ENCODE assay signal across 33 mouse cellular contexts in genomic region chr15:90962548-90962947, GRCm38 (mm10).
"Had no signal": no experiment of that assay in that cellular context is flagged by ENCODE, and none has a peak within 500 bp of the region (broad histone marks: within the 10 kb centered on the region; RNA-seq: fewer than 3 reads in every experiment).

No protein-coding gene starts in this region.

- DNase-seq: left cerebral cortex, postnatal 4 days; liver; liver, embryonic 13.5 days; liver, postnatal 0 days; lung, adult 18-20 months; lung, adult 2 months; lung, embryonic 14.5 days; lung, postnatal 10 days; lung, postnatal 14 days; lung, postnatal 36 days; lung, postnatal 4 days; midbrain, embryonic 14.5 days had no signal

- H3K27me3 ChIP-seq: limb, embryonic 12.5 days; limb, embryonic 13.5 days; limb, embryonic 15.5 days; liver, embryonic 12.5 days; liver, embryonic 13.5 days; liver, embryonic 15.5 days; lung, embryonic 15.5 days; megakaryocyte, embryonic 14.5 days; midbrain, embryonic 12.5 days; midbrain, embryonic 13.5 days; midbrain, embryonic 15.5 days; neural tube, embryonic 12.5 days; neural tube, embryonic 13.5 days had no signal

- H3K27ac ChIP-seq: limb, embryonic 10.5 days; limb, embryonic 12.5 days; limb, embryonic 13.5 days; limb, embryonic 15.5 days; liver, embryonic 12.5 days; liver, embryonic 13.5 days; liver, embryonic 14.5 days; liver, embryonic 15.5 days; lung, embryonic 15.5 days; macrophage; midbrain, embryonic 10.5 days; midbrain, embryonic 12.5 days; midbrain, embryonic 13.5 days; midbrain, embryonic 15.5 days; neural tube, embryonic 12.5 days; neural tube, embryonic 13.5 days had no signal

- H3K9ac ChIP-seq: limb, embryonic 12.5 days; limb, embryonic 13.5 days; limb, embryonic 15.5 days; liver, embryonic 12.5 days; liver, embryonic 13.5 days; liver, embryonic 14.5 days; liver, embryonic 15.5 days; liver, postnatal 0 days; lung, embryonic 14.5 days; lung, embryonic 15.5 days; midbrain, embryonic 12.5 days; midbrain, embryonic 13.5 days; midbrain, embryonic 15.5 days; neural tube, embryonic 12.5 days; neural tube, embryonic 13.5 days had no signal

- H3K9me3 ChIP-seq: limb, embryonic 10.5 days; limb, embryonic 12.5 days; limb, embryonic 13.5 days; limb, embryonic 15.5 days; liver, embryonic 12.5 days; liver, embryonic 13.5 days; liver, embryonic 15.5 days; lung, embryonic 15.5 days; midbrain, embryonic 10.5 days; midbrain, embryonic 12.5 days; midbrain, embryonic 13.5 days; midbrain, embryonic 15.5 days; neural tube, embryonic 12.5 days; neural tube, embryonic 13.5 days had no signal

- H3K4me3 ChIP-seq: limb, embryonic 10.5 days; limb, embryonic 12.5 days; limb, embryonic 13.5 days; limb, embryonic 15.5 days; liver, embryonic 12.5 days; liver, embryonic 13.5 days; liver, embryonic 15.5 days; lung, embryonic 15.5 days; megakaryocyte, embryonic 14.5 days; midbrain, embryonic 10.5 days; midbrain, embryonic 12.5 days; midbrain, embryonic 13.5 days; midbrain, embryonic 15.5 days; myocyte; neural tube, embryonic 12.5 days; neural tube, embryonic 13.5 days had no signal

- H3K36me3 ChIP-seq: liver, embryonic 15.5 days had no signal

- ATAC-seq: liver, embryonic 12.5 days; liver, postnatal 0 days; lung, postnatal 0 days; midbrain, embryonic 13.5 days; midbrain, embryonic 15.5 days; midbrain, embryonic 16.5 days had no signal

- H3K4me1 ChIP-seq: limb, embryonic 10.5 days; limb, embryonic 12.5 days; limb, embryonic 13.5 days; limb, embryonic 15.5 days; liver, embryonic 12.5 days; liver, embryonic 13.5 days; liver, embryonic 15.5 days; lung, embryonic 15.5 days; megakaryocyte, embryonic 14.5 days; midbrain, embryonic 10.5 days; midbrain, embryonic 12.5 days; midbrain, embryonic 13.5 days; midbrain, embryonic 15.5 days; neural tube, embryonic 12.5 days; neural tube, embryonic 13.5 days had no signal

- H3K4me2 ChIP-seq: limb, embryonic 12.5 days; limb, embryonic 13.5 days; limb, embryonic 15.5 days; liver, embryonic 11.5 days; liver, embryonic 12.5 days; liver, embryonic 13.5 days; liver, embryonic 15.5 days; lung, embryonic 14.5 days; lung, embryonic 15.5 days; midbrain, embryonic 11.5 days; midbrain, embryonic 12.5 days; midbrain, embryonic 13.5 days; midbrain, embryonic 15.5 days; neural tube, embryonic 12.5 days; neural tube, embryonic 13.5 days had no signal
